Mouse (Mus musculus) spleen, adult 2 months (tissue): Measurements from ENCODE around the gene Sdr42e1.

Experiments
- CTCF ChIP-seq: fragments of 200-500 bp; IDR thresholded peaks from 2 replicates; pipeline ENCODE4 v1.5.1; 2011; ENCODE audit warnings: mild to moderate bottlenecking, inconsistent platforms; ENCODE audit not compliant: insufficient read depth, insufficient read length, insufficient replicate concordance; ENCODE audit errors: extremely low read depth
- POLR2A ChIP-seq: fragments of 200-500 bp; IDR thresholded peaks from 2 replicates; pipeline ENCODE4 v1.6.1; 2011; ENCODE audit warnings: low read depth, low read length, inconsistent platforms

GRCm38 (mm10) chr8:117714604-117715003, 41.1 kb upstream of the Sdr42e1 start:
- TF ChIP-seq CTCF (no peak), POLR2A (no peak)
